Mouse (Mus musculus) stomach, embryonic 16.5 days (tissue): ENCODE data around the gene Moxd2. TPM values are rescaled to one million over a fixed set of nuclear protein-coding genes. Genes with fewer than 3 reads are reported as not detected.

Experiments used
- ATAC-seq: fragments of 200-750 bp; cut with Nextera tagmentation; 2 replicates; pipeline ENCODE4 v1.8.0; 2017; ENCODE audit warnings: moderate number of reproducible peaks, moderate TSS enrichment; ENCODE audit not compliant: insufficient read depth, low FRiP score
- H3K27ac ChIP-seq: fragments of 300-500 bp; sonication (generic); 2 replicates; pipeline ENCODE4 v1.5.1; 2014; ENCODE audit warnings: low read length
- H3K27me3 ChIP-seq: fragments of 300-500 bp; sonication (generic); 2 replicates; pipeline ENCODE4 v1.6.1; 2014; ENCODE audit warnings: low read length, control low read depth, mixed read lengths; ENCODE audit not compliant: control insufficient read depth, insufficient read depth
- H3K36me3 ChIP-seq: fragments of 300-500 bp; sonication (generic); 2 replicates; pipeline ENCODE4 v1.6.1; 2014; ENCODE audit warnings: low read length; ENCODE audit not compliant: control insufficient read depth, insufficient read depth
- H3K4me1 ChIP-seq: fragments of 300-500 bp; sonication (generic); 2 replicates; pipeline ENCODE4 v1.6.1; 2014; ENCODE audit warnings: low read length, control low read depth, mixed read lengths; ENCODE audit not compliant: control insufficient read depth, insufficient read depth
- H3K4me2 ChIP-seq: fragments of 300-500 bp; sonication (generic); 2 replicates; pipeline ENCODE4 v1.6.1; 2014; ENCODE audit warnings: low read depth, low read length, mixed read lengths
- H3K4me3 ChIP-seq: fragments of 300-500 bp; sonication (generic); replicated peaks from 2 replicates; pipeline ENCODE4 v1.5.1; 2014; ENCODE audit warnings: mild to moderate bottlenecking, low read length
- H3K9ac ChIP-seq: fragments of 300-500 bp; sonication (generic); 2 replicates; pipeline ENCODE4 v1.6.1; 2014; ENCODE audit warnings: low read length
- H3K9me3 ChIP-seq: fragments of 300-500 bp; sonication (generic); replicated peaks from 2 replicates; pipeline ENCODE4 v1.6.1; 2016; ENCODE audit warnings: low read length, control low read depth; ENCODE audit not compliant: control insufficient read depth
- WGBS: fragments of 180-500 bp; shearing (Covaris S2); extraction: QIAGEN DNeasy Blood & Tissue Kit; methylation state at CpG from one replicate; pipeline ENCODE4 v1.1.7; 2014; 5-methylcytosine and 5-hydroxymethylcytosine counted together
- polyA plus RNA-seq: library from polyadenylated mRNA; unstranded; fragments of >200 nt; fragmentation: Nextera tagmentation; extraction: Ambion mirVana; gene quantifications from 2 replicates; pipeline ENCODE4 v1.2.1, GENCODE M21; 2015

Moxd2 gene
- polyA plus RNA-seq, result not detected in 2 replicates

- no peak within 1 kb of the TSS for H3K4me2 ChIP-seq
- H3K27ac ChIP-seq, result no peak within 1 kb of the TSS
- WGBS, result 92% methylated on average over 3 of the region's 3 CpGs
- H3K9ac ChIP-seq, result no peak within 1 kb of the TSS
- H3K4me3 ChIP-seq, result no peak within 1 kb of the TSS
- H3K36me3 ChIP-seq, result no peaks in the 10 kb centered on the region
- H3K4me1 ChIP-seq, result no peaks in the 10 kb centered on the region
- H3K9me3 ChIP-seq, result no peaks in the 10 kb centered on the region
- no peaks in the 10 kb centered on the region for H3K27me3 ChIP-seq
- ATAC-seq, result no peak
Observed at GRCm38 (mm10) chr6:40887394-40887793, at the start of gene Moxd2. Moxd2 (minus strand) TSS chr6:40887494.

- no peak overlapping the region for H3K9ac ChIP-seq
- WGBS, result 76% methylated on average over 4 of the region's 4 CpGs
- no peaks in the 10 kb centered on the region for H3K9me3 ChIP-seq
- no peaks in the 10 kb centered on the region for H3K36me3 ChIP-seq
- ATAC-seq, result no peak
- no peaks in the 10 kb centered on the region for H3K27me3 ChIP-seq
- H3K4me2 ChIP-seq, result no peak overlapping the region
- H3K27ac ChIP-seq, result no peak overlapping the region
- no peak overlapping the region for H3K4me3 ChIP-seq
- no peaks in the 10 kb centered on the region for H3K4me1 ChIP-seq
Observed at GRCm38 (mm10) chr6:40919954-40920353, 32.7 kb upstream of the Moxd2 start.

- H3K27me3 ChIP-seq, result no peaks in the 10 kb centered on the region
- no peak for ATAC-seq
Observed at GRCm38 (mm10) chr6:40900287-40900686, 13.0 kb upstream of the Moxd2 start, which contains the start of gene Prss58. Prss58 (minus strand) TSS chr6:40900387.

GRCm38 (mm10) chr6:40894716-40895115 is 7.4 kb upstream of the Moxd2 start:
- Histone ChIP-seq H3K36me3 (no peaks in the 10 kb centered on the region), H3K9me3 (no peaks in the 10 kb centered on the region), H3K4me3 (no peak overlapping the region), H3K4me2 (no peak overlapping the region), H3K4me1 (no peaks in the 10 kb centered on the region), H3K27me3 (no peaks in the 10 kb centered on the region), H3K9ac (no peak overlapping the region), H3K27ac (no peak overlapping the region)
- WGBS, result 71% methylated on average over 1 of the region's 1 CpGs
- ATAC-seq, result no peak

More at GRCm38 (mm10) chr6:40900287-40900686, 13.0 kb upstream of the Moxd2 start, which contains the start of gene Prss58:
- H3K9ac ChIP-seq, result no peak within 1 kb of the TSS
- no peak within 1 kb of the TSS for H3K4me3 ChIP-seq
- no peak within 1 kb of the TSS for H3K4me2 ChIP-seq
- H3K4me1 ChIP-seq, result no peaks in the 10 kb centered on the region
- no peaks in the 10 kb centered on the region for H3K36me3 ChIP-seq
- H3K27ac ChIP-seq, result no peak within 1 kb of the TSS
- H3K9me3 ChIP-seq, result no peaks in the 10 kb centered on the region

GRCm38 (mm10) chr6:40893577-40893976 is 6.3 kb upstream of the Moxd2 start:
- Histone ChIP-seq H3K9ac (no peak overlapping the region), H3K27me3 (no peaks in the 10 kb centered on the region), H3K9me3 (no peaks in the 10 kb centered on the region), H3K4me2 (no peak overlapping the region), H3K36me3 (no peaks in the 10 kb centered on the region), H3K27ac (no peak overlapping the region), H3K4me1 (no peaks in the 10 kb centered on the region), H3K4me3 (no peak overlapping the region)
- WGBS, result 40% methylated on average over 7 of the region's 7 CpGs
- ATAC-seq, result no peak

- no peaks in the 10 kb centered on the region for H3K27me3 ChIP-seq
- no peaks in the 10 kb centered on the region for H3K9me3 ChIP-seq
- no peak overlapping the region for H3K27ac ChIP-seq
- H3K36me3 ChIP-seq, result no peaks in the 10 kb centered on the region
- H3K9ac ChIP-seq, result no peak overlapping the region
- H3K4me3 ChIP-seq, result no peak overlapping the region
- H3K4me2 ChIP-seq, result no peak overlapping the region
- 70% methylated on average over 4 of the region's 4 CpGs for WGBS
- ATAC-seq, result no peak
- H3K4me1 ChIP-seq, result no peaks in the 10 kb centered on the region
Observed at GRCm38 (mm10) chr6:40891754-40892153, 4.5 kb upstream of the Moxd2 start.

- Histone ChIP-seq H3K36me3 (no peaks in the 10 kb centered on the region), H3K9me3 (no peaks in the 10 kb centered on the region), H3K9ac (no peak overlapping the region), H3K4me2 (no peak overlapping the region), H3K27me3 (no peaks in the 10 kb centered on the region), H3K27ac (no peak overlapping the region), H3K4me1 (no peaks in the 10 kb centered on the region), H3K4me3 (no peak overlapping the region)
- WGBS, result 70% methylated on average over 1 of the region's 1 CpGs
- no peak for ATAC-seq
Observed at GRCm38 (mm10) chr6:40890973-40891372, 3.7 kb upstream of the Moxd2 start.

- Histone ChIP-seq H3K27me3 (no peaks in the 10 kb centered on the region), H3K27ac (no peak overlapping the region), H3K4me3 (no peak overlapping the region), H3K4me2 (no peak overlapping the region), H3K36me3 (no peaks in the 10 kb centered on the region), H3K4me1 (no peaks in the 10 kb centered on the region), H3K9ac (no peak overlapping the region), H3K9me3 (no peaks in the 10 kb centered on the region)
- ATAC-seq, result no peak
Observed at GRCm38 (mm10) chr6:40845283-40845682, 42.0 kb downstream of the Moxd2 start.
